Mouse (Mus musculus) embryonic facial prominence, embryonic 12.5 days (tissue): ENCODE results near the gene Ganab. TPM values are rescaled to one million over a fixed set of nuclear protein-coding genes. Genes with fewer than 3 reads are reported as not detected.
A peak's percentile ranks its signal among the peaks of the same experiment; 100 is the strongest.
"Not testable (repeated sequence)": the region's sequence is repeated elsewhere in the genome, so short reads cannot be mapped to it uniquely, and the experiment has no call there.

Experiments used
- ATAC-seq: fragments of 200-750 bp; cut with Nextera tagmentation; 2 replicates; pipeline ENCODE4 v1.8.0; 2017; ENCODE audit not compliant: insufficient number of reproducible peaks, insufficient read depth, low FRiP score, low TSS enrichment
- H3K27ac ChIP-seq: fragments of 300-500 bp; sonication (generic); 2 replicates; pipeline ENCODE4 v1.5.1; 2016; ENCODE audit warnings: mild to moderate bottlenecking
- H3K27me3 ChIP-seq: fragments of 300-500 bp; sonication (generic); 2 replicates; pipeline ENCODE4 v1.6.1; 2016; ENCODE audit warnings: mild to moderate bottlenecking, moderate library complexity
- H3K36me3 ChIP-seq: fragments of 300-500 bp; sonication (generic); 2 replicates; pipeline ENCODE4 v1.6.1; 2016; ENCODE audit warnings: mild to moderate bottlenecking
- H3K4me1 ChIP-seq: fragments of 300-500 bp; sonication (generic); 2 replicates; pipeline ENCODE4 v1.6.1; 2016
- H3K4me2 ChIP-seq: fragments of 300-500 bp; sonication (generic); replicated peaks from 2 replicates; pipeline ENCODE4 v1.6.1; 2016; ENCODE audit warnings: mild to moderate bottlenecking, moderate library complexity
- H3K4me3 ChIP-seq: fragments of 300-500 bp; sonication (generic); 2 replicates; pipeline ENCODE4 v1.5.1; 2016; ENCODE audit warnings: mild to moderate bottlenecking
- H3K9ac ChIP-seq: fragments of 300-500 bp; sonication (generic); 2 replicates; pipeline ENCODE4 v1.6.1; 2016; ENCODE audit warnings: mild to moderate bottlenecking, moderate library complexity
- H3K9me3 ChIP-seq: fragments of 300-500 bp; sonication (generic); 2 replicates; pipeline ENCODE4 v1.6.1; 2016; ENCODE audit warnings: mild to moderate bottlenecking, moderate library complexity
- WGBS: fragments of 180-500 bp; shearing (Covaris S2); methylation state at CpG from one replicate; pipeline ENCODE4 v1.1.7; 2016; 5-methylcytosine and 5-hydroxymethylcytosine counted together
- polyA plus RNA-seq: library from polyadenylated mRNA; unstranded; fragments of >200 nt; fragmentation: Nextera tagmentation; extraction: Ambion mirVana; gene quantifications from 2 replicates; pipeline ENCODE4 v1.2.1, GENCODE M21; 2016

The Ganab gene
- 112 and 119 TPM in 2 replicates for polyA plus RNA-seq

DNA sequence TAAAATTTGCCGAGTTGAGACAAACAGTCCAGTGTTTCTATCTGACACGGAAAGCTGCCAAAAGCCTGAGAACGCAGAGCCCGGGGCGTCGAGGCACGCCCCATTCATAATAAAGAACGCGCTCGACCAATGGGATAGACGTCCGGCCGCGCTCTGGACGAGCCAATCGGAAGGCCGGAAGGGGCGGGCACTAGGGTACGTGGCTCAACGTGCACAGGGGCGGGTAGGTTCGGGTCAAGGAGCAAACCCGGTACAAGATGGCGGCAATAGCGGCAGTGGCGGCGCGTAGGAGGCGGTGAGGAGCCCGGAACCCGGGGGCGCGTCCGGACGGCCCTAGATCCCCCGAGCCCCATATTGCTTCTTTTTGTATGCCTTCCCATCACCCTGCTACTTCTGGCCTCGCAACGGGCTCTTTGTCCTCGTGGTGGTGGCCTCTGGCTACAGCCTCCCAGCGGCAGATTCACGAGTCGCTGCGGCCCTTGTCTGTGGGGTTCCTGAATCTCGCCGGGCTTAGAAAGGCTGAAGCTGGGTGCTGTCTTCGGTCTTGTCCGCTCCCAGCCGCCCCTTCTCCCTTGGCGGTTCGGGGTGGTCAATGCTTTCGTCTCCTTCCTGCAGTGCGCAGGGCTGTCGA lies at the start of gene Ganab:
Gene Ganab, plus strand, starts transcription at position 207 of the 631 bp plus-strand sequence.
- Histone ChIP-seq H3K27me3 (no peaks in the 10 kb centered on the region), H3K4me3 (peak within 1 kb of the TSS; percentile 94), H3K4me1 (peaks cover 30% of the 10 kb centered on the region), H3K27ac (peak within 1 kb of the TSS; percentile 88), H3K9me3 (no peaks in the 10 kb centered on the region), H3K9ac (peak within 1 kb of the TSS; percentile 92), H3K36me3 (peaks cover 27% of the 10 kb centered on the region), H3K4me2 (peak within 1 kb of the TSS; percentile 59)
- under 1% methylated on average over 53 of the region's 53 CpGs for WGBS
- peak; percentile 96 for ATAC-seq

GRCm38 (mm10) chr19:8848356-8848755 lies 49.5 kb upstream of the Ganab start:
- Histone ChIP-seq H3K9ac (no peak overlapping the region), H3K4me2 (no peak overlapping the region), H3K27ac (no peak overlapping the region), H3K4me1 (peaks cover 3% of the 10 kb centered on the region; the same call in 1 of the 2 replicates), H3K27me3 (no peaks in the 10 kb centered on the region), H3K9me3 (no peaks in the 10 kb centered on the region), H3K36me3 (peaks cover 20% of the 10 kb centered on the region), H3K4me3 (no peak overlapping the region)
- no peak for ATAC-seq
- 68% methylated on average over 5 of the region's 5 CpGs for WGBS

DNA sequence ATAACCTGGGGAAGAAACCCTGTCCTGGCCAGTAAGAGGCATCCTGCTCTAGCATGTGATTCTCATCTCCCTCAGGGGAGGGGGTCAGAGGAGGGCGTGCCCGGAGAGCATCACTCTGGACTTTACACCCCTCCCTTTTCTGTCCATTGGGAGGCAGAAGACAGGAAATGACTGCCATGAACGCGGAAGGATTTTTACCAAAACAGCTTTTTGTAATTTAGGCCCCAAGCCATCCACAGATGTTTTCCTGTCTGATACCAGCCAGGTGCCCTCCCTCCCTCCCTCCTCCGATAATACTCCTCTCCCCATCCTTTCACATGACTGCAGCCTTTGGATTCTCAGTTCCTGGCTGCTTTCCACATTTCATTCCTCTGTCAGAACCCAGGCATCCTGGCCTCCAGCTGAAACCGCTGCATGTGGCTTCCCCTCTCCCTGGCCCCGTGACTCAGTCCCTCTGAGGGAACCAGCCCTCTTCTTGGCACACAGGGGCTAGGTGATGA lies 47.4 kb upstream of the Ganab start, which contains the start of gene Lrrn4cl:
Gene Lrrn4cl, plus strand, starts transcription at position 367 of the 500 bp plus-strand sequence.
- Histone ChIP-seq H3K27me3 (no peaks in the 10 kb centered on the region), H3K4me1 (peaks cover 3% of the 10 kb centered on the region; the same call in 1 of the 2 replicates), H3K4me3 (no peak within 1 kb of the TSS), H3K27ac (peak within 1 kb of the TSS; percentile 65), H3K4me2 (peak within 1 kb of the TSS; percentile 6; the same call in 1 of the 2 replicates), H3K36me3 (peaks cover 20% of the 10 kb centered on the region), H3K9ac (no peak within 1 kb of the TSS), H3K9me3 (no peaks in the 10 kb centered on the region)
- peak; percentile 70 for ATAC-seq
- 16% methylated on average over 7 of the region's 7 CpGs for WGBS

DNA sequence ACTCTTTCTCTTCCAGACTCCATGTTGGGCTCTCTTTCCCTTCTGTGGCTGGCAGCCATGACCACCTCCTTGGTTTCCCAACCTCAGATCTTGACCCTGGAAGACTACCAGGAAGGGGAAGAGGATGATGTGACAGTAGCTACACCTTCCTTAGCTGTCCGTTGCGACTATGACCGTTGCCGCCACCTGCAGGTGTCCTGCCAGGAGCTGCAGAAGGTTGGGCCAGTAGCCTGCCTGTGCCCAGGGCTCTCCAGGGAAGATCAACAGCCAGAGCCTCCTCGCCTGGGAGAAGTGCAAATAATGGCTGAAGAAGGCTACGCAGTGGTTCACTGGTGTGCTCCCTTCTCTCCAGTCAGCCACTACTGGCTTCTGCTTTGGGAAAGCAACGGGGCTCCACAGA lies 46.2 kb upstream of the Ganab start:
- 60% methylated on average over 7 of the region's 7 CpGs for WGBS
- H3K27ac ChIP-seq: no peak overlapping the region
- H3K27me3 ChIP-seq: no peaks in the 10 kb centered on the region
- H3K4me3 ChIP-seq: no peak overlapping the region
- no peaks in the 10 kb centered on the region for H3K9me3 ChIP-seq
- no peak overlapping the region for H3K9ac ChIP-seq
- peaks cover 13% of the 10 kb centered on the region for H3K36me3 ChIP-seq
- no peak overlapping the region for H3K4me2 ChIP-seq
- H3K4me1 ChIP-seq: peaks cover 3% of the 10 kb centered on the region; the same call in 1 of the 2 replicates
- ATAC-seq: no peak

- peaks cover 6% of the 10 kb centered on the region; the same call in 1 of the 2 replicates for H3K36me3 ChIP-seq
- H3K9ac ChIP-seq: no peak overlapping the region
- no peak overlapping the region for H3K4me3 ChIP-seq
- no peak overlapping the region for H3K27ac ChIP-seq
- no peak overlapping the region for H3K4me2 ChIP-seq
- H3K9me3 ChIP-seq: no peaks in the 10 kb centered on the region
- peaks cover 3% of the 10 kb centered on the region; the same call in 1 of the 2 replicates for H3K4me1 ChIP-seq
- H3K27me3 ChIP-seq: no peaks in the 10 kb centered on the region
- WGBS: 59% methylated on average over 10 of the region's 10 CpGs
- no peak for ATAC-seq
Measured at GRCm38 (mm10) chr19:8852236-8852928, 45.5 kb upstream of the Ganab start.

DNA sequence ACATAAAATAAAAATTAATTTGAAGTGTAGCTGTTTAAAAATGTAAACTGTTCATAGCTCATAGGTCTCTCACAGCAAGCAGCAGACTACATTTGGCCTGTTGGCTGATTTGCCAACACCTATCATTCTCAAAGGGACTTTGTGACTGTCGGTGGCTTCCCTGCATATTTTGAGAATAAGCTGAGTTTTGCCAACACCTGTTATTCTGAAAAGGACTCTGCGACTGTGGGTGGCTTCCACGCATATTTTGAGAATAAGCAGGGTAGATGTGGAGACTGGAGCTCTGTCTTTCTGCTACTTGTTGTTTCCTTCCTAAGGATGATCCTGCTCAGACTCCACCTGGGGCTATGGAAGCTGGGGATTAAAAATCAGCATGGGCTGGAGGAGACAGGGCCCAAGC lies 44.8 kb upstream of the Ganab start:
- H3K4me3 ChIP-seq: no peak overlapping the region
- 86% methylated on average over 3 of the region's 3 CpGs for WGBS
- no peak for ATAC-seq
- H3K36me3 ChIP-seq: no peaks in the 10 kb centered on the region
- H3K9ac ChIP-seq: no peak overlapping the region
- H3K4me2 ChIP-seq: no peak overlapping the region
- H3K27me3 ChIP-seq: no peaks in the 10 kb centered on the region
- H3K4me1 ChIP-seq: peaks cover 3% of the 10 kb centered on the region; the same call in 1 of the 2 replicates
- H3K9me3 ChIP-seq: no peaks in the 10 kb centered on the region
- H3K27ac ChIP-seq: no peak overlapping the region

- Histone ChIP-seq H3K27ac (no peak overlapping the region), H3K9me3 (no peaks in the 10 kb centered on the region), H3K4me3 (no peak overlapping the region), H3K27me3 (no peaks in the 10 kb centered on the region), H3K36me3 (no peaks in the 10 kb centered on the region), H3K9ac (no peak overlapping the region), H3K4me2 (no peak overlapping the region), H3K4me1 (no peaks in the 10 kb centered on the region)
- no peak for ATAC-seq
- 40% methylated on average over 4 of the region's 4 CpGs for WGBS
Measured at GRCm38 (mm10) chr19:8857689-8858088, 40.2 kb upstream of the Ganab start.

GRCm38 (mm10) chr19:8859018-8859417 lies 38.9 kb upstream of the Ganab start:
- Histone ChIP-seq H3K27me3 (no peaks in the 10 kb centered on the region), H3K4me2 (no peak overlapping the region), H3K27ac (no peak overlapping the region), H3K4me3 (no peak overlapping the region), H3K9ac (no peak overlapping the region), H3K36me3 (no peaks in the 10 kb centered on the region), H3K4me1 (no peaks in the 10 kb centered on the region), H3K9me3 (no peaks in the 10 kb centered on the region)
- ATAC-seq: no peak
- WGBS: 11% methylated on average over 1 of the region's 1 CpGs

DNA sequence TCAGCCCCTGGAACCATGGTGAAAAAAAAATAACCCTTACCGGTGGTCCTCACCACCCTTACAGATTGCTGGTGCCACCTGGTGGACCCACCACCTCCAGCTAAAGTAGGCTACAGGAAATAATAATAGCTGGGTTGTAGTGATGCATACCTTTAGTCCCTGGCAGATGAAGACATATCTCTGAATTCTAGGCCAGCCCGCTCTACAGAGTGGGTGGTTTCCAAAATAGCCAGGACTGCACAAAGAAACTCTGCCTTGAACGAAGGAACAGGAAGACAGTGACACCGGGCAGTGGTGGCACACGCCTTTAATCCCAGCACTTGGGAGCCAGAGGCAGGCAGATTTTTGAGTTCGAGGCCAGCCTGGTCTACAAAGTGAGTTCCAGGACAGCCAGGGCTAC lies 33.6 kb upstream of the Ganab start:
- ATAC-seq: no peak
- no peak overlapping the region for H3K9ac ChIP-seq
- no peaks in the 10 kb centered on the region for H3K36me3 ChIP-seq
- no peaks in the 10 kb centered on the region for H3K9me3 ChIP-seq
- no peak overlapping the region for H3K4me2 ChIP-seq
- H3K4me1 ChIP-seq: no peaks in the 10 kb centered on the region
- no peak overlapping the region for H3K4me3 ChIP-seq
- no peak overlapping the region for H3K27ac ChIP-seq
- WGBS: 85% methylated on average over 6 of the region's 6 CpGs
- H3K27me3 ChIP-seq: no peaks in the 10 kb centered on the region

DNA sequence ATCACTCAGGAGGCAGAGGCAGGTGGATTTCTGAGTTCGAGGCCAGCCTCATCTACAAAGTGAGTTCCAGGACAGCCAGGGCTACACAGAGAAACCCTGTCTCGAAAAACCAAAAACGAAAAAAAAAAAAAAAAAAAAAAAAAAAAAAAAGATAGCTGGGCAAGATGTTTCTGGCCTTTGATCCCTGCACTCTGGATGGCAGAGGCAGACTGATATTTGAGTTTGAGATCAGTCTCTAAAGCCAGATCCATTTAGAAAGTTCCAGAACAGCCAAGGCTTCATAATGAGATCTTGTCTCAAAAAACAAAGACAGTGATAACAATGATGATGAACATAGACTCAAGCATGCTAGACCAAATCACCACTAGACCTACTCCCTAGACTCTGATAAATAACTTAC lies 27.5 kb upstream of the Ganab start:
- H3K4me3 ChIP-seq: peak overlapping the region; percentile 98; the same call in 1 of the 2 replicates

GRCm38 (mm10) chr19:8870838-8871237 lies 27.0 kb upstream of the Ganab start:
- WGBS: 56% methylated on average over 9 of the region's 9 CpGs
- Histone ChIP-seq H3K9ac (peak overlapping the region; percentile 98), H3K27me3 (no peaks in the 10 kb centered on the region), H3K36me3 (peaks cover 28% of the 10 kb centered on the region), H3K9me3 (no peaks in the 10 kb centered on the region), H3K4me2 (peak overlapping the region; percentile 88), H3K4me3 (peak overlapping the region; percentile 98), H3K4me1 (peaks cover 7% of the 10 kb centered on the region), H3K27ac (peak overlapping the region; percentile 84)
- no peak; the same call in 1 of the 2 replicates for ATAC-seq

More for the DNA sequence above, 27.5 kb upstream of the Ganab start:
- Histone ChIP-seq H3K36me3 (peaks cover 23% of the 10 kb centered on the region), H3K4me2 (peak overlapping the region; percentile 88; the same call in 1 of the 2 replicates)
- not testable (repeated sequence) for ATAC-seq, H3K4me1 ChIP-seq, H3K9ac ChIP-seq, H3K27ac ChIP-seq, H3K27me3 ChIP-seq, H3K9me3 ChIP-seq
- WGBS: 63% methylated on average over 3 of the region's 3 CpGs
